Mouse (Mus musculus) hindbrain, postnatal 0 days (tissue): ENCODE data around the gene Cd6. TPM values are rescaled to one million over a fixed set of nuclear protein-coding genes. Genes with fewer than 3 reads are reported as not detected.

Source experiments
- ATAC-seq: fragments of 200-750 bp; cut with Nextera tagmentation; 2 replicates; pipeline ENCODE4 v1.8.0; 2017; ENCODE audit warnings: mild to moderate bottlenecking, moderate TSS enrichment, moderate library complexity
- DNase-seq: peaks from one replicate; pipeline ENCODE4 v3.0.0-alpha.2; 2015; ENCODE audit warnings: low spot score
- H3K27ac ChIP-seq: fragments of 300-500 bp; sonication (generic); 2 replicates; pipeline ENCODE4 v1.5.1; 2014; ENCODE audit warnings: mild to moderate bottlenecking
- H3K27me3 ChIP-seq: fragments of 300-500 bp; sonication (generic); 2 replicates; pipeline ENCODE4 v1.6.1; 2014; ENCODE audit warnings: low read length, mixed read lengths; ENCODE audit not compliant: insufficient read depth
- H3K36me3 ChIP-seq: fragments of 300-500 bp; sonication (generic); 2 replicates; pipeline ENCODE4 v1.6.1; 2014; ENCODE audit warnings: low read length, mixed read lengths; ENCODE audit not compliant: insufficient read depth
- H3K4me1 ChIP-seq: fragments of 300-500 bp; sonication (generic); 2 replicates; pipeline ENCODE4 v1.6.1; 2014; ENCODE audit warnings: antibody characterized with exemption, low read length, mixed read lengths; ENCODE audit not compliant: insufficient read depth
- H3K4me2 ChIP-seq: fragments of 300-500 bp; sonication (generic); 2 replicates; pipeline ENCODE4 v1.6.1; 2014; ENCODE audit warnings: low read depth, mild to moderate bottlenecking, low read length, moderate library complexity, mixed read lengths
- H3K4me3 ChIP-seq: fragments of 300-500 bp; sonication (generic); 2 replicates; pipeline ENCODE4 v1.5.1; 2014; ENCODE audit warnings: low read length
- H3K9ac ChIP-seq: fragments of 300-500 bp; sonication (generic); replicated peaks from 2 replicates; pipeline ENCODE4 v1.6.1; 2014; ENCODE audit warnings: mild to moderate bottlenecking, low read length, moderate library complexity, mixed read lengths
- H3K9me3 ChIP-seq: fragments of 300-500 bp; sonication (generic); 2 replicates; pipeline ENCODE4 v1.6.1; 2016; ENCODE audit warnings: low read length, mixed read lengths
- CTCF ChIP-seq: IDR thresholded peaks from 2 replicates; pipeline ENCODE4 v1.5.1; 2016; ENCODE audit warnings: antibody characterized with exemption, control low read depth, low read depth
- WGBS: fragments of 180-500 bp; shearing (Covaris S2); extraction: QIAGEN DNeasy Blood & Tissue Kit; methylation state at CpG from one replicate; pipeline ENCODE4 v1.1.7; 2014; 5-methylcytosine and 5-hydroxymethylcytosine counted together
- polyA plus RNA-seq: library from polyadenylated mRNA; unstranded; fragments of >200 nt; fragmentation: Nextera tagmentation; extraction: Ambion mirVana; gene quantifications from 2 replicates; pipeline ENCODE4 v1.2.1, GENCODE M21; 2015
- total RNA-seq: library from RNA; depleted of rRNA; stranded (reverse); fragments of >200 nt; gene quantifications from 2 replicates; pipeline ENCODE4 v1.2.3, GENCODE M21; 2014

Gene Cd6
- total and polyA plus RNA-seq, 2 experiments from 2014 or later: not detected

GRCm38 (mm10) chr19:10822534-10822933, 7.3 kb downstream of the Cd6 start:
- no peak overlapping the region for H3K9ac ChIP-seq
- no peak for ATAC-seq
- WGBS: 93% methylated on average over 4 of the region's 4 CpGs

GRCm38 (mm10) chr19:10821319-10821718, 8.5 kb downstream of the Cd6 start:
- no peak for DNase-seq
- 47% methylated on average over 7 of the region's 7 CpGs for WGBS
- H3K27ac ChIP-seq: no peak overlapping the region
- no peaks in the 10 kb centered on the region for H3K4me1 ChIP-seq
- H3K9me3 ChIP-seq: no peaks in the 10 kb centered on the region
- TF ChIP-seq CTCF: no peak
- H3K36me3 ChIP-seq: no peaks in the 10 kb centered on the region
- no peak overlapping the region for H3K4me2 ChIP-seq
- H3K9ac ChIP-seq: no peak overlapping the region
- no peak overlapping the region for H3K4me3 ChIP-seq
- H3K27me3 ChIP-seq: no peaks in the 10 kb centered on the region
- ATAC-seq: no peak

More at GRCm38 (mm10) chr19:10822534-10822933, 7.3 kb downstream of the Cd6 start:
- H3K9me3 ChIP-seq: no peaks in the 10 kb centered on the region
- H3K4me2 ChIP-seq: no peak overlapping the region
- H3K36me3 ChIP-seq: no peaks in the 10 kb centered on the region
- no peak overlapping the region for H3K4me3 ChIP-seq
- no peak overlapping the region for H3K27ac ChIP-seq
- no peaks in the 10 kb centered on the region for H3K4me1 ChIP-seq
- no peaks in the 10 kb centered on the region for H3K27me3 ChIP-seq
- no peak for DNase-seq
- TF ChIP-seq CTCF: no peak

GRCm38 (mm10) chr19:10818217-10818946, 11.5 kb downstream of the Cd6 start:
- no peaks in the 10 kb centered on the region for H3K4me1 ChIP-seq
- no peak overlapping the region for H3K27ac ChIP-seq
- H3K4me2 ChIP-seq: no peak overlapping the region
- no peak overlapping the region for H3K9ac ChIP-seq
- no peak for DNase-seq
- no peak for TF ChIP-seq CTCF
- no peaks in the 10 kb centered on the region for H3K27me3 ChIP-seq
- no peaks in the 10 kb centered on the region for H3K9me3 ChIP-seq
- H3K36me3 ChIP-seq: no peaks in the 10 kb centered on the region
- H3K4me3 ChIP-seq: no peak overlapping the region
- WGBS: 45% methylated on average over 17 of the region's 17 CpGs
- ATAC-seq: no peak

- Histone ChIP-seq H3K9ac (no peak overlapping the region), H3K9me3 (no peaks in the 10 kb centered on the region), H3K36me3 (no peaks in the 10 kb centered on the region), H3K27me3 (no peaks in the 10 kb centered on the region), H3K4me3 (no peak overlapping the region), H3K27ac (no peak overlapping the region), H3K4me1 (no peaks in the 10 kb centered on the region), H3K4me2 (no peak overlapping the region)
- 71% methylated on average over 2 of the region's 2 CpGs for WGBS
- DNase-seq (no peak), ATAC-seq (no peak)
- no peak for TF ChIP-seq CTCF
Measured at GRCm38 (mm10) chr19:10816462-10816861, 13.4 kb downstream of the Cd6 start.

- no peaks in the 10 kb centered on the region for H3K36me3 ChIP-seq
- H3K9me3 ChIP-seq: no peaks in the 10 kb centered on the region
- no peak overlapping the region for H3K4me2 ChIP-seq
- H3K27ac ChIP-seq: no peak overlapping the region
- H3K9ac ChIP-seq: no peak overlapping the region
- 90% methylated on average over 6 of the region's 6 CpGs for WGBS
- no peak for DNase-seq
- no peaks in the 10 kb centered on the region for H3K4me1 ChIP-seq
- ATAC-seq: no peak
- no peak overlapping the region for H3K4me3 ChIP-seq
- no peaks in the 10 kb centered on the region for H3K27me3 ChIP-seq
- no peak for TF ChIP-seq CTCF
Measured at GRCm38 (mm10) chr19:10815871-10816270, 14.0 kb downstream of the Cd6 start.

- Histone ChIP-seq H3K9me3 (no peaks in the 10 kb centered on the region), H3K9ac (no peak overlapping the region), H3K4me3 (no peak overlapping the region), H3K27me3 (no peaks in the 10 kb centered on the region), H3K27ac (no peak overlapping the region), H3K4me2 (no peak overlapping the region), H3K4me1 (peaks cover 9% of the 10 kb centered on the region; the same call in 1 of the 2 replicates), H3K36me3 (no peaks in the 10 kb centered on the region)
- no peak for DNase-seq
- ATAC-seq: no peak
- no peak for TF ChIP-seq CTCF
- 58% methylated on average over 7 of the region's 7 CpGs for WGBS
Measured at GRCm38 (mm10) chr19:10813905-10814304, 16.0 kb downstream of the Cd6 start.

GRCm38 (mm10) chr19:10813039-10813438, 16.8 kb downstream of the Cd6 start:
- no peak overlapping the region for H3K4me2 ChIP-seq
- no peaks in the 10 kb centered on the region for H3K27me3 ChIP-seq
- 97% methylated on average over 5 of the region's 5 CpGs for WGBS
- peaks cover 9% of the 10 kb centered on the region; the same call in 1 of the 2 replicates for H3K4me1 ChIP-seq
- H3K36me3 ChIP-seq: no peaks in the 10 kb centered on the region
- DNase-seq (no peak), ATAC-seq (no peak)
- H3K4me3 ChIP-seq: no peak overlapping the region
- no peaks in the 10 kb centered on the region for H3K9me3 ChIP-seq
- no peak overlapping the region for H3K27ac ChIP-seq
- H3K9ac ChIP-seq: no peak overlapping the region
- no peak for TF ChIP-seq CTCF
